Mouse (Mus musculus): ENCODE results near the gene Cltc.

Gene Cltc

DNA sequence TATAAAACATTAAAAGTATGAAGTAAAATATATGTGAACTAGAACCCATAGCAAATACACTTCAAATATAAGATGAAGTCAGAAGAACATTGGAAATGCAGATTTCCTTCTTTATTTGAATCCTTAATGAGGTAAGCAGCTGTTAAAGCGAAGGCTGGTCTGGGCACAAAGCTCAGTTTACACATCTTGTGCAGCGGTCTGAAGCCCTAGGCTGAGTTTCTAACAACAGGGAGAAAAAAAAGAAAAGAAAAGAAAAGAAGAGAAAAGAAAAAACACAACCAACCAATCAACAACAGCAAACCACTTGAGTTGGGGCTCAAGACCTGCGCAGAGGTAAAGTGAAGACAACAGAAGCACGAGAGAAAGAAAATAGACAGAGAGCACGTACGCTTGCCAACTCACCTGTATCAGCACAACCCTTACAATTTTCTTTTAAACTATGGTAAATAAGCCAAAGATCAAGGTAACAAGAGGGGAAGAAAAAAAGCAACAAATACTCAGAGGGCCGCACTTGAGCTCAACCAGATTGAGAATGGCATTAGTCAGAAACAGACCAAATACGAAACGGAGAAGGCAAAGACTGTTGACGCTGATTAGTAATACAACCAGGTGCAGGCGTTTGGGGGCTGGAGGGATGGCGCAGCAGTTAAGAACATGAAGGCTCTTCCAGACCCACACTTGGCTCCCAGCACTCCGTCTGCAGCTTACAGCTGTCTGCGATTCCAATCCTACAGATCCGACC is 109.5 kb downstream of the Cltc start:
- DNase-seq (ENCODE audit: low spot score in 2 of 2) = no peak

DNA sequence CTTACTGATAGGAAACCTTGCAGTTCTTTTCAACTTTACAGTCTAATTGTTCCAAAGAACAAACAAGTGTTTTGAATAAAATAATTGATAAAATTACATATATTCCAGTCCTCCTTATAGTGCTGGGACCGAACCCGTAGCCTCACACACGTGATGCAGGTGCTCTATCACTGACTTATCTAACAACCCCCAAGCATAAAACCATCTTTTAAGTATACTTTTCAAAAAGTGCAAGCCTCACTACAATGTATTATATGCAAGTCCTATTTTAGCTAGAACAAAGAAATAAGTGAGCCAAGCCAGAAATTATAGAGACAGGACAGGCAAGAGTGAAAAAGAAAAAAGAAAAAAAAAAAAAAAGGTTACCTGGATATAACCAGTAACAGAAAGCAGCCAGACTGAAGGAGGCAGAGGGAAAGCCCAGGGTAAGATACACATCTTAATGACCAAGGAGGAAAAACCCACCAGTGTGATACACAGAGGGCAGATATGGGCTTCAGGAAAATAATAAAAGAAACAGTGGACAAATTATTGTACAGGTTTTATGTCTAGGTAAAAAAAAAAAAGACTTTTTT is 110.4 kb downstream of the Cltc start:
- no peak for DNase-seq (ENCODE audit: low spot score in 2 of 2)

DNA sequence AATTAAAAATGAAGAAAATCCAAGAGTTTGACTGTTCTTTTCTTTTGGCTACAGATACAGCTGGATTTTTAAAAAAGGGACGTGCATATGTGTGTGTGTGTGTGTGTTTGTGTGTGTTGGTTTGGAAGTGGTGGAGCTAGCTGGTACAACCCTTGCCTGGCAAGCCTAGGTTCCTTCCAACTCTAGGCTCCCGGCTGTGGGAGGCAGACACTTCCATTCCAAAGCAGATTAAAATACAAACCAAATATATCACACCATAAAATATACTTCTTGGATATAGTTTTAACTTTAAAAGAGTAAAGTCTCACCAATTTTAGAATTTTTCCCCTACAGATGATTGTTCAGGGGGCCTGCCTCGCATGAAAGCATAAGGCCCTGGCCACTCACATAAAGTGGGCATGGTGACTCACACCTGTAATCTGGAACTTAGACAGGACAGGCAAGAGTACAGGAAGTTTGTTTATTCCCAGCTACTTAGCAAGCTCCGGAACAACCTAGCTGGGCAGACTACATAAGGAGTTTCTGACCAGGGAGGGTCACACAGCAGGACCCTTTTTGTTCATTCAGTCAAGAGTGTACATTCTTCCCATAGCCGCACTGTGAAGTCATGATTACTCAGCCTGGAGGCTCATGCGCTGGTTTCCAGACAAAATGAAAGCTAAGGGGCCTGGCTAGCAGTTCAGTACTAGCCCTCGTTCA is 111.1 kb downstream of the Cltc start:
- no peak for DNase-seq (ENCODE audit: low spot score in 2 of 2)

DNA sequence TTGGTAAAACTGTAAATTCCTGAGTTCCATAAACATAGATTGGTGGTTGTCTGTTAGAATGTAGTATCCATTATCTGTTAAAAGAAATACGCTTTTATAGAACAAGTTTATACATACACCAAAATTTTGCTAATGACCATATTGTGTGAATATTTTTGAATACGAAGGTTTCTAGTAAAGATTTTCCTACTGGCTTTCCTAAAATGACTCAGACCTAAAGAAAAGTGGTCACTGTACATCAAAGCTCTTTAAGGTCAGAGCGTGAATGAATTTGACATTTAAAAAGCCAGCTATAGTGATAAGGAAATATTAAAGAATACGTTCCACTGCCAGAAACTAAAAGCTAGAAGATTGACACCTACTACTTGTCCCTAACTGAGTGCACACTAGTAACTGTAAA is 112.8 kb downstream of the Cltc start:
- DNase-seq (ENCODE audit: low spot score in 2 of 2) = no peak
